Mouse (Mus musculus) intestine, embryonic 16.5 days (tissue): ENCODE measurements around the gene Upf2. TPM values are rescaled to one million over a fixed set of nuclear protein-coding genes. Genes with fewer than 3 reads are reported as not detected.

Experiments
- ATAC-seq: fragments of 200-750 bp; cut with Nextera tagmentation; 2 replicates; pipeline ENCODE4 v1.8.0; 2017; ENCODE audit warnings: moderate TSS enrichment, moderate library complexity
- H3K27ac ChIP-seq: fragments of 300-500 bp; sonication (generic); 2 replicates; pipeline ENCODE4 v1.5.1; 2014; ENCODE audit warnings: mild to moderate bottlenecking, low read length
- H3K27me3 ChIP-seq: fragments of 300-500 bp; sonication (generic); replicated peaks from 2 replicates; pipeline ENCODE4 v1.6.1; 2014; ENCODE audit warnings: low read length, control low read depth, mixed read lengths; ENCODE audit not compliant: control insufficient read depth, insufficient read depth
- H3K36me3 ChIP-seq: fragments of 300-500 bp; sonication (generic); 2 replicates; pipeline ENCODE4 v1.6.1; 2014; ENCODE audit warnings: low read length, control low read depth; ENCODE audit not compliant: control insufficient read depth, insufficient read depth
- H3K4me1 ChIP-seq: fragments of 300-500 bp; sonication (generic); 2 replicates; pipeline ENCODE4 v1.6.1; 2014; ENCODE audit warnings: low read length, control low read depth, mixed read lengths; ENCODE audit not compliant: control insufficient read depth, insufficient read depth
- H3K4me2 ChIP-seq: fragments of 300-500 bp; sonication (generic); 2 replicates; pipeline ENCODE4 v1.6.1; 2014; ENCODE audit warnings: low read depth, low read length, control low read depth
- H3K4me3 ChIP-seq: fragments of 300-500 bp; sonication (generic); 2 replicates; pipeline ENCODE4 v1.5.1; 2014; ENCODE audit warnings: mild to moderate bottlenecking, low read length
- H3K9ac ChIP-seq: fragments of 300-500 bp; sonication (generic); 2 replicates; pipeline ENCODE4 v1.6.1; 2014; ENCODE audit warnings: low read depth, low read length
- H3K9me3 ChIP-seq: fragments of 300-500 bp; sonication (generic); 2 replicates; pipeline ENCODE4 v1.6.1; 2016; ENCODE audit warnings: low read length, control low read depth; ENCODE audit not compliant: control insufficient read depth
- WGBS: fragments of 180-500 bp; shearing (Covaris S2); extraction: QIAGEN DNeasy Blood & Tissue Kit; methylation state at CpG from one replicate; pipeline ENCODE4 v1.1.7; 2014; 5-methylcytosine and 5-hydroxymethylcytosine counted together
- polyA plus RNA-seq: library from polyadenylated mRNA; unstranded; fragments of >200 nt; fragmentation: Nextera tagmentation; extraction: Ambion mirVana; gene quantifications from 2 replicates; pipeline ENCODE4 v1.2.1, GENCODE M21; 2015

Upf2 gene
- polyA plus RNA-seq, 1 experiment from 2014 or later: 7.9 TPM

DNA sequence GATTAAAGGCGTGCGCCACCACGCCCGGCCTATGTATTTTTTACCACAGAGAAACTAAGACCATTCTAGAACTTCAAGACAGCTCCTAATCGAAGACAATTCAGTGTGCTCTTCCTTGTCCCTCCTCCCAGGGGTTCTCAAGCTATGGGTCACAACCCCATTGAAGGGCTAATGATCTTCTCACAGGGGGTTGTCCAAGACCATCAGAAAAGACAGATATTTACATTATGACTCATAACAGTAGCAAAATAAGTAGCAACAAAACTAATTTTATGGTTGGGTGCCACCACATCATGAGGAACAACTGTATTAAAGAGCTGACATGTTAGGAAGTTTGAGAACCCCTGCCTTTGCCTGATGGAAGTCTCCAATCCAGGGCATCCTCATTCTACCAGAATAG lies 19.3 kb upstream of the Upf2 start:
- no peaks in the 10 kb centered on the region for H3K27me3 ChIP-seq
- no peak overlapping the region for H3K4me2 ChIP-seq
- H3K36me3 ChIP-seq: no peaks in the 10 kb centered on the region
- no peak overlapping the region for H3K27ac ChIP-seq
- no peaks in the 10 kb centered on the region for H3K9me3 ChIP-seq
- H3K4me3 ChIP-seq: no peak overlapping the region
- ATAC-seq: no peak
- WGBS: 92% methylated on average over 5 of the region's 5 CpGs
- no peak overlapping the region for H3K9ac ChIP-seq
- H3K4me1 ChIP-seq: 0 out of 2 replicates have a peak, but pooled peaks cover 3% of the 10 kb centered on the region

DNA sequence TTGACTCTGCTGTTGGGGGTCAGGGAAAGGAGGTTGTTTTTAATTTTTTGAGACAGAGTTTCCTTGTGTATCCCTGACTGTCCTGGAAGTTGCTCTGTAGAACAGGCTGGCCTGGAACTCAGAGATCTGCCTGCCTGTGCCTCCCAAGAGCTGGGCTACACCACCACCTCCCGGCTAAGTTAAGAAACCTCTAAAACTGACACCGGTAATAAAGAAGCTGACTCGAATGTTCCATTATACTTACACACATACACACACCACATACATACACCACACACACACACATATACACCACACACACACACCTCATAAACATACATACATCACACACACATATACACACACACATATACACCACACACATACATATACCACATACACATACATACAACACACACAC lies 16.3 kb upstream of the Upf2 start:
- H3K4me1 ChIP-seq: 0 out of 2 replicates have a peak, but pooled peaks cover 3% of the 10 kb centered on the region
- WGBS: 91% methylated on average over 3 of the region's 3 CpGs
- no peak overlapping the region for H3K4me2 ChIP-seq
- H3K36me3 ChIP-seq: no peaks in the 10 kb centered on the region
- no peak overlapping the region for H3K9ac ChIP-seq
- no peak overlapping the region for H3K27ac ChIP-seq
- no peak overlapping the region for H3K4me3 ChIP-seq
- no peak for ATAC-seq
- no peaks in the 10 kb centered on the region for H3K9me3 ChIP-seq
- no peaks in the 10 kb centered on the region for H3K27me3 ChIP-seq

DNA sequence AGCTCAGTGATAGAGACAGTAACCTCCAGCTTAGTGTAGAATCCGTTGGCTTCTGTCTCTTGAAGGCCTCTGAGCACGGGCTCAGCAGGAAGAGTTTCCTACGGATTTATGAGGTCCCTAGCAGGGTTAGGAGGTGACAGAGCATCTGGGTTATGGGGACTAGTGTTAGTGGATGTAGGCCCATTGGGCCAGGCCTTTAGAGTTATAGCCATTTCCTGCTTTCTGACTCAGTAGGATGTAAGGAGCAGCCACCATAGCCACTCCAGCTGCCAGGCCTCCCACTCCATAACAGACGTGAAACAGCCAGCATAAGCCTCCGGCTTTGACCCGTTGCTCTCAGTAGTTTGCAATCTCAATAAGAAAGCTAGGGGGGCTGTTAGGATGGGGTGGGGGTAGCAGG lies 15.2 kb upstream of the Upf2 start:
- Histone ChIP-seq H3K4me1 (no peaks in the 10 kb centered on the region), H3K27ac (no peak overlapping the region), H3K9me3 (no peaks in the 10 kb centered on the region), H3K36me3 (no peaks in the 10 kb centered on the region), H3K27me3 (no peaks in the 10 kb centered on the region), H3K4me3 (no peak overlapping the region), H3K4me2 (no peak overlapping the region), H3K9ac (no peak overlapping the region)
- 63% methylated on average over 6 of the region's 6 CpGs for WGBS
- no peak for ATAC-seq

DNA sequence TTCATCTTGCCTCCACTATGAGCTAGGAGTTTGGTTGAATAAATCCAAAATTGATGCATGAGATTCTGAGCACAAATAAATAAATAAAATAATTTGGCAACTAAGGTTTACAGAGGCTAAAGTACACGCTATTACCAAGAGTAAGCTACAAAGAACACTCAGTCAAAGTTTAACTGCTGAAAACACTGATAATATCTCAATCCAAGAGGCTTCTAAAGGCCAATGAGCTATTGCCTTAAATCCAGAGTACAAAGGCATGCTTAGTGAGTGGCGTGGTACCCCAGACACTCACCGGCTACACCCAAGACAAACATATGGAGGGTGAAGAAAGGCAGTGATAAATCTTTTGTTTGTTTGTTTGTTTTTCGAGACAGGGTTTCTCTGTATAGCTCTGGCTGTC lies 14.7 kb upstream of the Upf2 start:
- H3K4me2 ChIP-seq: no peak overlapping the region
- H3K9me3 ChIP-seq: no peaks in the 10 kb centered on the region
- H3K4me1 ChIP-seq: no peaks in the 10 kb centered on the region
- ATAC-seq: 0 out of 2 replicates have a peak, but pooled peaks have one; percentile 33
- H3K27ac ChIP-seq: no peak overlapping the region
- no peak overlapping the region for H3K9ac ChIP-seq
- no peak overlapping the region for H3K4me3 ChIP-seq
- no peaks in the 10 kb centered on the region for H3K36me3 ChIP-seq
- WGBS: 65% methylated on average over 4 of the region's 4 CpGs
- H3K27me3 ChIP-seq: no peaks in the 10 kb centered on the region

DNA sequence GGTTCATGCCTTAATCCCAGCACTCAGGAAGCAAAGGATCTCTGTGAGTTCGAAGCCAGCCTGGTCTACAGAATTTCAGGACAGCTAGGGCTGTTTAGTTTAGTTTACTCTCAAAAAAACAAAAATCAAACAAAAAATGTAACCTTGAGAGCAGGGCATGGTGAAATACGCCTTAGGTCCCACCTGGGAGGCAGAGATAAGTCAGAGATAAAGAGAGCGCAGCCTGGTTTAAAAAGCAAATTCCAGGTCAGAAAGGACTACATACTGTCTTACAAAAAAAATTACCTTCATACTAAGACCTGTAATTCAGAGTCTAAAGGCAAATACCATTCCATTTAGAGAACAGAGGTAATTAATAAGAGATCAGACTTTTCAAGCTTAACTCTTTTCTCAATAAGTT lies 11.9 kb upstream of the Upf2 start:
- WGBS: 80% methylated on average over 3 of the region's 3 CpGs

DNA sequence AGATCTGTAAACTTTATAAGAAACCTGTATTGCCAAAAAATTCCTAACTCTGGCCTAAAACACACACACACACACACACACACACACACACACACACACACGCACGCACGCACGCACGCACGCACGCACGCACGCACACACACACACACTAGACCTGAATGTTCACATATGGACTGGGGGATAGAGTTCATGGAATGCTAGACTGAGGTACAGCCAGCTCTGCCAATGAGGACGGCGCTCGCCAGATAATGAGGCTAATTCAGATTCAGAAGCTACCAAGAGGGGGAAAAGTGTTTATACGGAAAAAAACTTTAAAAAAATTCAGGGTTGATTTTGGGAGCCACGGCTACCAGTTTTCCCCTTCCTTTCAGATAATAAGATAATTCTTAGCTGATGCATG lies 11.4 kb upstream of the Upf2 start:
- WGBS: 84% methylated on average over 14 of the region's 14 CpGs
- Histone ChIP-seq H3K4me1 (no peaks in the 10 kb centered on the region; the same call in 1 of the 2 replicates), H3K27ac (no peak overlapping the region), H3K4me3 (no peak overlapping the region), H3K9me3 (no peaks in the 10 kb centered on the region), H3K9ac (no peak overlapping the region), H3K36me3 (no peaks in the 10 kb centered on the region), H3K27me3 (no peaks in the 10 kb centered on the region), H3K4me2 (no peak overlapping the region)
- ATAC-seq: no peak

More for the DNA sequence above, 11.9 kb upstream of the Upf2 start:
- no peak overlapping the region for H3K4me3 ChIP-seq
- no peak overlapping the region for H3K9ac ChIP-seq
- no peak for ATAC-seq
- H3K9me3 ChIP-seq: no peaks in the 10 kb centered on the region
- no peaks in the 10 kb centered on the region; the same call in 1 of the 2 replicates for H3K4me1 ChIP-seq
- no peaks in the 10 kb centered on the region for H3K27me3 ChIP-seq
- no peak overlapping the region for H3K27ac ChIP-seq
- no peaks in the 10 kb centered on the region for H3K36me3 ChIP-seq
- no peak overlapping the region for H3K4me2 ChIP-seq

DNA sequence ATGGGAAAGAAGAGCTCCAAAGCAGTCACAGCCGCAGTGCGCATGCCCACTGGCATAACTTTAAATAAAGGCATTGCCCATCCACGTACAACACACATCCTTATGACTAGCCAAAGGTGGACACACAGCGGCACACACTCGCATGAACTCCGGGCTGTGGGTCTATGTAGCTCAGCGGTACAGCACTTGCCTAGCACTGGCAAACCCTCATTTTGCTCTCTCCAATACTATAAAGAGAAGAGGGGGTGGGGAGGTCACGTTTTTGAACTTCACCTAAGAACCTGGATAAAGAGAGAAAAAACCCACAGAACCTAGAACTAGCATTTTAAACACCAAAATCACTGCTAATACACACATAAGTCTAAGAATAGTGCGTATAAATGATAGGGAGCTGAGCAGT lies 10.3 kb upstream of the Upf2 start:
- no peak overlapping the region for H3K27ac ChIP-seq
- ATAC-seq: no peak
- H3K4me2 ChIP-seq: no peak overlapping the region
- WGBS: 94% methylated on average over 9 of the region's 9 CpGs
- no peaks in the 10 kb centered on the region for H3K27me3 ChIP-seq
- no peak overlapping the region for H3K9ac ChIP-seq
- H3K36me3 ChIP-seq: no peaks in the 10 kb centered on the region
- no peak overlapping the region for H3K4me3 ChIP-seq
- H3K9me3 ChIP-seq: no peaks in the 10 kb centered on the region
- no peaks in the 10 kb centered on the region; the same call in 1 of the 2 replicates for H3K4me1 ChIP-seq

DNA sequence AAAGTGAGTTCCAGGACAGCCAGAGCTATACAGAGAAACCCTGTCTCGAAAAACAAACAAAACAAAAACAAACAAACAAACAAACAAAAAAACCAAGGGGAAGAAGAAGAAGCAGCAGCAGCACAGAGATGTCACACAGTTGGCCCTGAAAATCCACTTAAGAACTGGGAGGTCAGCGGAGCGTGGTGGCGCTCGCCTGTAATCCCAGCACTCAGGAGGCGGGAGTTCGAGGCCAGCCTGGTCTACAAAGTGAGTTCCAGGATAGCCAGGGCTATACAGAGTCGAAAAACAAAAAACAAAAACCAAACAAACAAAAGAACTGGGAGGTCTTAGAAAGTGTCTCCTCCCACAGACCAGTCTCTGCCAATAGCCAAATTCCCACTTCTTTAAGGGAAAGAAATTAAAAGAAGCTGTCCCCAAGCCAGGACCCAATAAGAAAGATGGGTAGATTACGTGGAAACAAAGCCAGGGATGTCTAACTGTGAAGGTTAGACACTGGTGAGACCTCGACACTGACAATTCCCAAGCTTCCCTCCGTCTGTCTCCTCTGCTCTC lies 9.3 kb upstream of the Upf2 start:
- Histone ChIP-seq H3K4me1 (no peaks in the 10 kb centered on the region; the same call in 1 of the 2 replicates), H3K4me2 (peak overlapping the region; percentile 86), H3K27ac (no peak overlapping the region), H3K36me3 (no peaks in the 10 kb centered on the region), H3K4me3 (peak overlapping the region; percentile 70), H3K27me3 (no peaks in the 10 kb centered on the region), H3K9ac (peak overlapping the region; percentile 69), H3K9me3 (no peaks in the 10 kb centered on the region)
- ATAC-seq: no peak
- WGBS: 59% methylated on average over 11 of the region's 11 CpGs

DNA sequence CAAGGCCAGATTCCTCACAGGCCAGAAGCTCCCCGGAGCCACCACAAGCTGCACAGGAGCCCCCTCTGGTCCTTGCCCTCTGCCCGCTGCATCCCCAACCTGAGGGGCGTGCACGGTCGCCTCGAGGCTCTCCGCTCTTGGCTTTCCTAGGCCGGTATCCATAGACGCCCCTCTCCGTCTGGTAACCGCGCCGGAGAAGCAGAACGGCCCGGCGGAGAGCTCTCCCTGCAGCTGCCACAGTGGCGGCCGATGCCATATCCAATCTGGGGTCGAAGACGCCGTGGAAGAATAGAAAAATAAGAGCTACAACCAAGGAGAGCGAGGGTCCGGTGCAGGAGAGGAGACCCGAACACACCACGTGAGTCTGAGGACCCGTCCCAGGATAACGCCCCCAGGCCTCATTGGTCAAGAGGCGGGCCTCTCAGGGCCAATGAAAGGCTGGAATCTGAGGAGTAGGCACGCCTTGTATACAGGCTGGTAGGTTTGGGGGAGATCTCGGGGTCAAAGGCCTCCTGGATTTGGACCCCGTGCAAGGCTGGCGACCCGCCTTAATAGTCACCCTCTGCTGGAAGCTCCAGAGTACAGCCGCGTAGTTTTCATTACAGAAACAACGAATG lies 8.7 kb upstream of the Upf2 start, which contains the start of gene Dhtkd1:
Gene Dhtkd1 (minus strand): TSS at position 377 of the 617 bp plus-strand sequence.
- Histone ChIP-seq H3K9ac (peak within 1 kb of the TSS; percentile 69), H3K9me3 (no peaks in the 10 kb centered on the region), H3K4me3 (peak within 1 kb of the TSS; percentile 70), H3K27me3 (no peaks in the 10 kb centered on the region), H3K4me2 (peak within 1 kb of the TSS; percentile 86), H3K36me3 (no peaks in the 10 kb centered on the region), H3K4me1 (no peaks in the 10 kb centered on the region; the same call in 1 of the 2 replicates), H3K27ac (no peak within 1 kb of the TSS)
- under 1% methylated on average over 36 of the region's 36 CpGs for WGBS
- peak; percentile 96 for ATAC-seq
